Mouse (Mus musculus): ENCODE data around the gene Ptprh. TPM values are rescaled to one million over a fixed set of nuclear protein-coding genes. Genes with fewer than 3 reads are reported as not detected.

Ptprh gene
- polyA plus RNA-seq (2012; rRNA removed) = 85.7 and 191 TPM in 2 replicates

DNA sequence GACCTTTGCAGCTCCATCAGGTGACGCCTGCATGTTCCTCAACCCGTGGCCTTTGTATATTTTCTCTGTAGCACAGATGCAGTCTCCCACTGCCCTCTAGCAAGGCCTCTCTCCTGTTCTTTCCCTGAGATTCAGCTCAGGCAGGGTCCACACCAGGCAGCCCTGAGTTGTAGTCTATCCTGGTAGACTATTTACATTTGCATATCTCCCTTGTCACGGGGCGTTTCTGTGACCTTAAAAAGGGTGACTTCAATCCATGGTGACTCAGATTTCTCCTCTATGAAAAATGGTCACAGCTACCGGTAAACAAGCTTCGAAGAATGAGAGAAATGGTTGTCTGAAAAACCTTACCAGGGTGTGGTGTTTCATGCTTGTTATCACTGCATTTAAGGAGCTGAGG, at the start of gene Ptprh:
Ptprh (minus strand) TSS at position 169 of the 400 bp plus-strand sequence.
- DNase-seq (ENCODE audit: low read depth, low spot score) = no peak
- WGBS = 42% methylated on average over 6 of the region's 6 CpGs

GRCm38 (mm10) chr7:4653351-4653750, 49.5 kb upstream of the Ptprh start:
- no peak for DNase-seq (ENCODE audit: low read depth, low spot score)
- WGBS = 60% methylated on average over 5 of the region's 5 CpGs

GRCm38 (mm10) chr7:4652726-4653125, 48.9 kb upstream of the Ptprh start:
- DNase-seq (ENCODE audit: low read depth, low spot score) = no peak
- 77% methylated on average over 5 of the region's 5 CpGs for WGBS

GRCm38 (mm10) chr7:4651581-4651980, 47.7 kb upstream of the Ptprh start:
- no peak for DNase-seq (ENCODE audit: low read depth, low spot score)
- 37% methylated on average over 8 of the region's 8 CpGs for WGBS

DNA sequence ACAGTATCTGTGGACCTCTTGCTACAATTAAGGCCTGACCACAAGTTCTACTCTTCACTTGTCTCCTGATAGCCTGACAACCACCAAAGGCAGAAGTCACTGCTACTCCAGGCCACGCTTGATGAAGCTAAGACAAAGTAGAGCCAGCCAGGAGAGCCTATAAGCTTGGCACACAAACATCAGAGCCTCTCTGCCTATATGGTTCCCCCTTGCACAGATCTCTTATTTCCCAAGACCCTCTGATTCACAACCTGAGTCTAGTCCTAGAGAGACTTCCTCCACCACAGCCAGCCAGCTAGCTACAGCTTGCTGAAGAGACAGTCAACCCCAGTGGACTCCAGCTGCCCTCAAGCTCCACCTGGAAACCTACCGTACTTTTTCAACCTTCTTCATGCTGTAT, 44.2 kb upstream of the Ptprh start:
- WGBS = 61% methylated on average over 2 of the region's 2 CpGs
- no peak for DNase-seq (ENCODE audit: low read depth, low spot score)

GRCm38 (mm10) chr7:4647291-4647690, 43.5 kb upstream of the Ptprh start:
- 8% methylated on average over 6 of the region's 6 CpGs for WGBS
- DNase-seq (ENCODE audit: low read depth, low spot score) = no peak

DNA sequence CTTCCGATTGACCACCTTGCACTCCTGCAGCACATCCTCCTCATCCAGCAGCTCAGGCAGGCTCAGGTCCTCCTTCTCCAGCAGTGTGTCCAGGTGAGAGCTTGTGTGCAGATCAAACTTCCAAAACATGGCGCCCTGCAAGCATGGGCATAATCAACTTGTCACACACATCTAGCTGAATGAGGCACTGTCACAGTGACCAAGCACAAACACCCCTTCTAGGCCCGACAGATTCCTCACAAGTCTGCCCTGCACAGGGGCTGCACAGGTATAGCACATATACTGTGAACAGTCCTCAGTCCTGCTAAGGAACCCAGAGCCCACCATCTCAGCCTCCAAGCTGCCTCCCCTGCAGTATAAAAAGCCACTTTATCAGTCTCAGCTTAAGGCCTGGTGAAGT, 43.0 kb upstream of the Ptprh start:
- 74% methylated on average over 3 of the region's 3 CpGs for WGBS
- no peak for DNase-seq (ENCODE audit: low read depth, low spot score)

DNA sequence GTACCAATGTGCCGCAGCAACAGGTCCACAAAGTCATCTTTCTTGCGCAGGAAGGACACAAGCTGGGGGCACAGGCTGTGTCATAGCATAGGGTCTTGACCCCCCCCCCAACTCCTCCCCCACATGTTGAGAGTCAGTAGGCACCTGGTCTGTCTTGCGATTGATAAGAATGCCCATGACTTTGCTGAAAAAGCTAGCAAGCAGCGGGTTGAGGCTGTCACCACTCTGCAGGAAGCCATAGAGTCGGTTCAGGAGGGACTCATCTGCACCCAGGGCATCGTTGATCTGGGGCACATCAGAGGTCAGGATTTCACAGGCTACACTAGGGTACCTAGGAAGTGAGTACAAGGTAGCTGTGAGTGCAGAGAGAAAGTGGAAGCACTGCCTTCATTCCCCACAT, 39.4 kb upstream of the Ptprh start:
- 91% methylated on average over 6 of the region's 6 CpGs for WGBS
- DNase-seq (ENCODE audit: low read depth, low spot score) = no peak

DNA sequence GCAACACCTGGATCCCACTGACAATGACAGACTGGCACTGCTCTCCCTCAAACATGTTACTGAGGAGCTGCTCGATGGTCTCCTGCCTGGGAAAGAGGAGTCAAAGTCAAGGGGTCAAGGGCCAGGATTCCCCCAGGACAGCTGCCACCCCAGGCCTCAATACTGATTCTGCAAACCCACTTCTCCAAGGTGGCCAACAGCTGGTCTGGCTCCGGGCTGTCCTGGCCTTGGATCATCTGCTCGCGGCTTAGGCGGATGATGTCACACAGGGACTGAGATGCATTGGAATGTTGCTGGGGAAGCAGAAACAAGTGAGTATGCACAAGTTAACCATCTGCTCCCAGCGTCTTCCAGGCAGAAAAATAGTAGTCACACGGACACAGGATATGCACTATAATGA, 38.1 kb upstream of the Ptprh start:
- no peak for DNase-seq (ENCODE audit: low read depth, low spot score)
- 70% methylated on average over 7 of the region's 7 CpGs for WGBS

GRCm38 (mm10) chr7:4641155-4641554, 37.3 kb upstream of the Ptprh start:
- 84% methylated on average over 11 of the region's 11 CpGs for WGBS

GRCm38 (mm10) chr7:4636179-4636578, 32.3 kb upstream of the Ptprh start:
- 69% methylated on average over 4 of the region's 4 CpGs for WGBS
- no peak for DNase-seq (ENCODE audit: low read depth, low spot score)

More at GRCm38 (mm10) chr7:4641155-4641554, 37.3 kb upstream of the Ptprh start:
- no peak for DNase-seq (ENCODE audit: low read depth, low spot score)

DNA sequence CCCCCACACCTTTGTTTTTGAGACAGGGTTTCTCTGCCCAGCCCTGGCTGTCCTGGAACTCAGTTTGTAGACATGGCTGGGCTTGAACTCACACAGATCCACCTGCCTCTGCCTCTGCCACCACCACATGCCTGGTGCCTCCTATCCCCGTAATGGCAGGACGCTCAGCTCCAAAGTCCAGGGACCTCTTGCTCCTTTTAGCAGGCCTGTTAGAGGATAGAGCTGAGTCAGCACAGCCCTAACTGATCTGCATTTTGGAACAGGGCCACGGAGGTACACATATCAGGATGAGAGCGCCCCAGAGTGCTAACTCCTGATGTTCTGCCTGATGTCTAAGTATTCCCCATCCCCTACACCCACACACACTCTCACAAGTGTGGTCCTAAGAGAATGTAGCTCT, 27.2 kb upstream of the Ptprh start, which contains the start of gene Tmem86b:
Tmem86b (minus strand) TSS at position 392 of the 400 bp plus-strand sequence.
- 39% methylated on average over 4 of the region's 4 CpGs for WGBS
- no peak for DNase-seq (ENCODE audit: low read depth, low spot score)

- DNase-seq (ENCODE audit: low read depth, low spot score) = no peak
- 39% methylated on average over 1 of the region's 1 CpGs for WGBS
These were observed 26.4 kb upstream of the Ptprh start for GRCm38 (mm10) chr7:4630198-4630597.

GRCm38 (mm10) chr7:4629586-4629985, 25.7 kb upstream of the Ptprh start:
- DNase-seq (ENCODE audit: low read depth, low spot score) = no peak
- 80% methylated on average over 5 of the region's 5 CpGs for WGBS

DNA sequence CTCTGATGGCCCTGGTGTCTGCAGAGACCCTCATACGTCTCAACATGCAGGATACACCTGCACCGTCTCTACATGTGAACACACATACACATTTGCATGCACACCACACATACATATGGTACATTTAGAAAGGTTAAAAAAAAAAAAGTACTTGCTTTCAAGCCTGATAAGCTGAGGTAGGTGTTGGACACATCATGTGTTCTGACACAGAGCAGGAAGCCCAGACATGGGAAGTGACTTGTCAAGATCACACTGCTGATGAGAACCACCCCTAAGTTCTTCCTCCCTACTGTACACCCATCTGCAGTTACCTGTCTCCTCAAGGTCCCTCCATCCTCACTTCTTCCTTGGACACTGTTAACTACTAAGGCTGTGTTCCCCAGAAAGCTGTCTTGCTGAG, 22.1 kb upstream of the Ptprh start:
- no peak for DNase-seq (ENCODE audit: low read depth, low spot score)
- WGBS = 79% methylated on average over 2 of the region's 2 CpGs

GRCm38 (mm10) chr7:4624343-4624742, 20.5 kb upstream of the Ptprh start:
- no peak for DNase-seq (ENCODE audit: low read depth, low spot score)
- 48% methylated on average over 1 of the region's 1 CpGs for WGBS

DNA sequence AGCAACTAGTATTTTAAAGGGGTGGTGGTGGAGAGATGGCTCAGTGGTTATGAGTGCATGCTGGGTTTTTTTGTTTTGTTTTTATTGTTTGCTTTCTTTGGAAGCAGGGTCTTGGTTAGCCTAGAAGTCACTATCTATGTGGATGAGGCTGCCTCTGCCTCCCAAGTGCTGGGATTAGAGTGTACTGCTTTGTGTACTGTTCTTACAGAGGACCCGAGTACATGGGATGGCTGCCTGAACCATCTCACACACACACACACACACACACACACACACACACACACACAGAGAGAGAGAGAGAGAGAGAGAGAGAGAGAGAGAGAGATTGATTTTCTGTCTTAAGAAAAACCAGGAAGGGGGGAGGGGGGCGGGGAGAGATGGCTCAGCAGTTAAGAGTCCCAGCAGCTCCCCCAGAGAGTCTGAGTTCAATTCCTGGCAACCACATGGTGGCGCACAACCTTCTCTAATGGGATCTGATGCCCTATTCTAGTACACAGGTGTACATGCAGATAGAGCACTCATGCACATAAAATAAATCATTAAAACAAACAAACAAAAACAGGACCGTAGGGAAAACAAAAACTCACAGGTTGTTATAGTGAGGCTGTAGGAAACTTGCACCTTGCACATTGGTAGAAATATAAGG, 19.8 kb upstream of the Ptprh start:
- 16% methylated on average over 4 of the region's 4 CpGs for WGBS

DNA sequence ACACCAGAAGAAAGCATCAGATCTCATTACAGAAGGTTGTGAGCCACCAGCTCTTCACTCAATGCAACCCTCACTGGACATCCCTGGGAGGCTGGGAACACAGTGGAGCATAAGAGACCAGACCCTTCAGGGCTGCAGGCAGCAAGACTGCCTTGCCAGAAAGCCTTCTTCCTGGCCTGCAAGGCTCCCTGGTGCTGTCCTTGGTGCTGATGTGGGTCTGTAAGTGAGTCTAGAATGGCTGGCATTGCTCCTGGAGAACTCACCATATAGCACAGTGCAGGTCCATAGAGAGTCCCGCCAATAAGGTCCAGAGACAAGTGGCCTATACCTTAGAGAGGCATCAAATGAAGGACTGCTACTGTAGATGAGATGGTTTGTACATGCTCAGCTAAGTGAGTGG, 16.1 kb upstream of the Ptprh start:
- 7% methylated on average over 1 of the region's 1 CpGs for WGBS
- DNase-seq (ENCODE audit: low read depth, low spot score) = no peak

More for the DNA sequence above, 19.8 kb upstream of the Ptprh start:
- no peak for DNase-seq (ENCODE audit: low read depth, low spot score)

- no peak for DNase-seq (ENCODE audit: low read depth, low spot score)
These were observed 10.0 kb upstream of the Ptprh start for GRCm38 (mm10) chr7:4613740-4614403.

DNA sequence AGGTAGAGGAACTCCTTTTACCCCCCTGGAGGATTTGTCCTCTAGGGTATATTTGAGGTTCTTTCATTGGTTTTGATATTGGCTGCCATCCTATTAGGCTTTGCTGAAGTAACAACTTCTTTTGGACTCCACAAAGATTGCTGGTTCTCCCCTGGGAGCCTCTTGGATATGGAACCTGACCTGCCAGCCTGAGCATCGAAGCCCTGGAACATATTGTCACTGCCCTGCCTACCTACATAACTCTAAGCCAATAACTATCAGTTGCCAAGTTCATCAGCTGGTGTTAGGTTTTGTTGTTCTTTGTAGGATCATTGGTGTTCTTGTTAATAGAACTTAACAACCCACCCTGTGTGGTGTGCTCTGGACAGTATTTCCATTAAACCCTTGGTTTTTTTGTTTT, 9.1 kb upstream of the Ptprh start:
- 66% methylated on average over 1 of the region's 1 CpGs for WGBS
- DNase-seq (ENCODE audit: low read depth, low spot score) = no peak

More at GRCm38 (mm10) chr7:4613740-4614403, 10.0 kb upstream of the Ptprh start:
- WGBS = 65% methylated on average over 14 of the region's 14 CpGs

DNA sequence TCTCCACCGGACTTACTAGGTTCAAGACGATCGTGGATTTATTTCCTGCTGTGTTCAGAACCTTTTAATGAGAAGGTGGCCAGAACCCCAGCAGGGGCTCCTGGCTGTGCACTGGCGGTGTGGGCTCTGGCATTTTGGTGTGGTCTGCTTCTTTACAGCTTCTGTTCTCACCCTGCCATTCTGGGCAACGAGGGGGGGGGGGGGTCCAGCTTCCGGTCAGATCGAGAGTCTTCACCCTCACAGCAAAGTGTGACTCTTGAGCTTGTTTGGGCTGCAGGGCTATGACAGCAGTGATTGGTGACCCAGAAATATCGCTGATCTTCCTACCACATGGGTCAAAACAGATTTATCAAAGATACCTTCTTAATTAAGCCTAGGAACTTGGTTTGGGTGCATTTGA, 8.5 kb upstream of the Ptprh start:
- WGBS = 51% methylated on average over 8 of the region's 8 CpGs
- no peak for DNase-seq (ENCODE audit: low read depth, low spot score)
